Mouse (Mus musculus) forebrain, embryonic 11.5 days (tissue): ENCODE measurements around the gene Kcnc3. TPM values are rescaled to one million over a fixed set of nuclear protein-coding genes. Genes with fewer than 3 reads are reported as not detected.

Source experiments
- ATAC-seq: fragments of 200-750 bp; cut with Nextera tagmentation; replicated peaks from 2 replicates; pipeline ENCODE4 v1.8.0; 2017; ENCODE audit warnings: moderate TSS enrichment; ENCODE audit not compliant: low FRiP score
- DNase-seq: peaks from one replicate; pipeline ENCODE4 v3.0.0-alpha.2; 2017; ENCODE audit warnings: low spot score
- H3K27ac ChIP-seq: fragments of 300-500 bp; sonication (generic); 2 replicates; pipeline ENCODE4 v1.5.1; 2014; ENCODE audit warnings: low read depth, low read length
- H3K27me3 ChIP-seq: fragments of 300-500 bp; sonication (generic); 2 replicates; pipeline ENCODE4 v1.6.1; 2014; ENCODE audit warnings: mild to moderate bottlenecking, low read length, mixed read lengths; ENCODE audit not compliant: control insufficient read depth, insufficient read depth
- H3K36me3 ChIP-seq: fragments of 300-500 bp; sonication (generic); 2 replicates; pipeline ENCODE4 v1.6.1; 2014; ENCODE audit warnings: mild to moderate bottlenecking, low read length, moderate library complexity, mixed read lengths; ENCODE audit not compliant: control insufficient read depth, insufficient read depth
- H3K4me1 ChIP-seq: fragments of 300-500 bp; sonication (generic); replicated peaks from 2 replicates; pipeline ENCODE4 v1.6.1; 2014; ENCODE audit warnings: low read length, mixed read lengths; ENCODE audit not compliant: control insufficient read depth, insufficient read depth
- H3K4me2 ChIP-seq: fragments of 300-500 bp; sonication (generic); 2 replicates; pipeline ENCODE4 v1.6.1; 2014; ENCODE audit warnings: low read depth, mild to moderate bottlenecking, low read length, moderate library complexity, mixed read lengths; ENCODE audit not compliant: severe bottlenecking
- H3K4me3 ChIP-seq: fragments of 300-500 bp; sonication (generic); 2 replicates; pipeline ENCODE4 v1.5.1; 2014; ENCODE audit warnings: low read depth, low read length
- H3K9ac ChIP-seq: fragments of 300-500 bp; sonication (generic); 2 replicates; pipeline ENCODE4 v1.6.1; 2014; ENCODE audit warnings: low read length
- H3K9me3 ChIP-seq: fragments of 300-500 bp; sonication (generic); 2 replicates; pipeline ENCODE4 v1.6.1; 2016; ENCODE audit warnings: low read length, mixed read lengths; ENCODE audit not compliant: control insufficient read depth
- WGBS: fragments of 180-500 bp; shearing (Covaris S2); extraction: QIAGEN DNeasy Blood & Tissue Kit; methylation state at CpG from one replicate; pipeline ENCODE4 v1.1.7; 2014; 5-methylcytosine and 5-hydroxymethylcytosine counted together
- polyA plus RNA-seq: library from polyadenylated mRNA; unstranded; fragments of >200 nt; fragmentation: Nextera tagmentation; extraction: Ambion mirVana; gene quantifications from 2 replicates; pipeline ENCODE4 v1.2.1, GENCODE M21; 2014

The Kcnc3 gene
- polyA plus RNA-seq, 1 experiment from 2014 or later = 1.8 TPM

GRCm38 (mm10) chr7:44596051-44596450, 5.6 kb downstream of the Kcnc3 start:
- Histone ChIP-seq H3K27ac (no peak overlapping the region), H3K9me3 (no peaks in the 10 kb centered on the region), H3K27me3 (peaks cover 22% of the 10 kb centered on the region), H3K4me1 (peaks cover 18% of the 10 kb centered on the region; the same call in 1 of the 2 replicates), H3K36me3 (no peaks in the 10 kb centered on the region), H3K4me2 (no peak overlapping the region), H3K4me3 (no peak overlapping the region), H3K9ac (no peak overlapping the region)
- DNase-seq (no peak), ATAC-seq (no peak)
- WGBS = 97% methylated on average over 6 of the region's 6 CpGs

- no peak for ATAC-seq
- Histone ChIP-seq H3K4me3 (no peak overlapping the region), H3K27ac (no peak overlapping the region), H3K9me3 (no peaks in the 10 kb centered on the region), H3K9ac (no peak overlapping the region), H3K36me3 (no peaks in the 10 kb centered on the region), H3K27me3 (peaks cover 17% of the 10 kb centered on the region), H3K4me2 (no peak overlapping the region), H3K4me1 (peaks cover 15% of the 10 kb centered on the region; the same call in 1 of the 2 replicates)
- 72% methylated on average over 5 of the region's 5 CpGs for WGBS
- no peak for DNase-seq
Observed at GRCm38 (mm10) chr7:44596996-44597538, 6.6 kb downstream of the Kcnc3 start.

- peaks cover 11% of the 10 kb centered on the region for H3K27me3 ChIP-seq
- no peak for ATAC-seq
- 85% methylated on average over 4 of the region's 4 CpGs for WGBS
- H3K4me1 ChIP-seq = peaks cover 13% of the 10 kb centered on the region; the same call in 1 of the 2 replicates
- H3K4me3 ChIP-seq = no peak overlapping the region
- no peak overlapping the region for H3K9ac ChIP-seq
- H3K4me2 ChIP-seq = no peak overlapping the region
- H3K27ac ChIP-seq = no peak overlapping the region
- no peak for DNase-seq
- no peaks in the 10 kb centered on the region for H3K9me3 ChIP-seq
- no peaks in the 10 kb centered on the region for H3K36me3 ChIP-seq
Observed at GRCm38 (mm10) chr7:44597666-44598065, 7.2 kb downstream of the Kcnc3 start.

- ATAC-seq (no peak), DNase-seq (no peak)
- Histone ChIP-seq H3K4me3 (no peak overlapping the region), H3K9ac (no peak overlapping the region), H3K36me3 (no peaks in the 10 kb centered on the region), H3K27me3 (peaks cover 7% of the 10 kb centered on the region), H3K4me1 (peaks cover 16% of the 10 kb centered on the region), H3K9me3 (no peaks in the 10 kb centered on the region), H3K27ac (no peak overlapping the region), H3K4me2 (no peak overlapping the region)
- whole genome bisulfite sequencing = 89% methylated on average over 12 of the region's 12 CpGs
Observed at GRCm38 (mm10) chr7:44598336-44598735, 7.9 kb downstream of the Kcnc3 start.

GRCm38 (mm10) chr7:44600691-44601262, 10.3 kb downstream of the Kcnc3 start:
- H3K4me1 ChIP-seq = peaks cover 13% of the 10 kb centered on the region
- ATAC-seq (no peak), DNase-seq (no peak)
- H3K27ac ChIP-seq = no peak overlapping the region
- H3K27me3 ChIP-seq = peaks cover 5% of the 10 kb centered on the region
- no peaks in the 10 kb centered on the region for H3K9me3 ChIP-seq
- WGBS = 89% methylated on average over 10 of the region's 10 CpGs
- H3K4me2 ChIP-seq = no peak overlapping the region
- no peak overlapping the region for H3K9ac ChIP-seq
- H3K4me3 ChIP-seq = no peak overlapping the region
- no peaks in the 10 kb centered on the region for H3K36me3 ChIP-seq

GRCm38 (mm10) chr7:44601646-44602045, 11.2 kb downstream of the Kcnc3 start:
- Histone ChIP-seq H3K9me3 (no peaks in the 10 kb centered on the region), H3K4me1 (peaks cover 16% of the 10 kb centered on the region), H3K36me3 (no peaks in the 10 kb centered on the region), H3K4me3 (no peak overlapping the region), H3K9ac (no peak overlapping the region), H3K4me2 (peak overlapping the region; percentile 12; the same call in 1 of the 2 replicates), H3K27ac (no peak overlapping the region), H3K27me3 (peaks cover 12% of the 10 kb centered on the region)
- ATAC-seq (no peak), DNase-seq (no peak)
- 23% methylated on average over 19 of the region's 19 CpGs for WGBS

- DNase-seq (peak; percentile 67), ATAC-seq (no peak)
- Histone ChIP-seq H3K27ac (no peak overlapping the region), H3K4me1 (peaks cover 16% of the 10 kb centered on the region), H3K36me3 (no peaks in the 10 kb centered on the region), H3K4me2 (peak overlapping the region; percentile 22; the same call in 1 of the 2 replicates), H3K27me3 (peaks cover 15% of the 10 kb centered on the region), H3K4me3 (no peak overlapping the region), H3K9ac (no peak overlapping the region; the same call in 1 of the 2 replicates), H3K9me3 (no peaks in the 10 kb centered on the region)
- 17% methylated on average over 11 of the region's 11 CpGs for WGBS
Observed at GRCm38 (mm10) chr7:44602443-44602842, 12.0 kb downstream of the Kcnc3 start.

- Histone ChIP-seq H3K4me2 (peak overlapping the region; percentile 46; the same call in 1 of the 2 replicates), H3K4me1 (peaks cover 16% of the 10 kb centered on the region), H3K27ac (no peak overlapping the region), H3K27me3 (peaks cover 15% of the 10 kb centered on the region), H3K9me3 (no peaks in the 10 kb centered on the region), H3K4me3 (peak overlapping the region; percentile 23; the same call in 1 of the 2 replicates), H3K36me3 (no peaks in the 10 kb centered on the region), H3K9ac (no peak overlapping the region)
- 5% methylated on average over 20 of the region's 20 CpGs for WGBS
- ATAC-seq (peak; percentile 37; the same call in 1 of the 2 replicates), DNase-seq (no peak)
Observed at GRCm38 (mm10) chr7:44603186-44603855, 12.9 kb downstream of the Kcnc3 start.
